Mouse (Mus musculus): ENCODE results near the gene Gpr84. TPM values are rescaled to one million over a fixed set of nuclear protein-coding genes. Genes with fewer than 3 reads are reported as not detected.
"Not testable (repeated sequence)": the region's sequence is repeated elsewhere in the genome, so short reads cannot be mapped to it uniquely, and the experiment has no call there.

Gene Gpr84
- polyA plus RNA-seq, 1 experiment from 2014 or later = 0.75 TPM

DNA sequence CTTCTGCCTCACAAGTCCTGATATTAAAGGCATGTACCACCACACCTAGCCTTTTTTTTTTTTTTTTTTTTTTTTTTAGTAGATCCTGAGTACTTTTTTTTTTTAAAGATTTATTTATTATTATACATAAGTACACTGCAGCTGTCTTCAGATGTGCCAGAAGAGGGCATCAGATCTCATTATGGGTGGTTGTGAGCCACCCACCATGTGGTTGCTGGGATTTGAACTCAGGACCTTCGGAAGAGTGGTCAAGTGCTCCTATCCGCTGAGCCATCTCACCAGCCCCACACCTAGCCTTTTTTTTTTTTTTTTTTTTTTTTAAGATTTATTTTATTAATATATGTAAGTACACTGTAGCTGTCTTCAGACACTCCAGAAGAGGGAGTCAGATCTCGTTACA lies 34.5 kb downstream of the Gpr84 start:
- Histone ChIP-seq H3K4me1 (peaks cover 75% of the 10 kb centered on the region), H3K36me3 (peaks cover 37% of the 10 kb centered on the region)
- not testable (repeated sequence) for H3K4me3 ChIP-seq; H3K9me3 ChIP-seq (replicated peaks); H3K27ac ChIP-seq; H3K4me2 ChIP-seq; ATAC-seq; H3K27me3 ChIP-seq (replicated peaks); H3K9ac ChIP-seq
- WGBS (ENCODE audit: insufficient replicate concordance) = 95% methylated on average over 3 of the region's 3 CpGs

DNA sequence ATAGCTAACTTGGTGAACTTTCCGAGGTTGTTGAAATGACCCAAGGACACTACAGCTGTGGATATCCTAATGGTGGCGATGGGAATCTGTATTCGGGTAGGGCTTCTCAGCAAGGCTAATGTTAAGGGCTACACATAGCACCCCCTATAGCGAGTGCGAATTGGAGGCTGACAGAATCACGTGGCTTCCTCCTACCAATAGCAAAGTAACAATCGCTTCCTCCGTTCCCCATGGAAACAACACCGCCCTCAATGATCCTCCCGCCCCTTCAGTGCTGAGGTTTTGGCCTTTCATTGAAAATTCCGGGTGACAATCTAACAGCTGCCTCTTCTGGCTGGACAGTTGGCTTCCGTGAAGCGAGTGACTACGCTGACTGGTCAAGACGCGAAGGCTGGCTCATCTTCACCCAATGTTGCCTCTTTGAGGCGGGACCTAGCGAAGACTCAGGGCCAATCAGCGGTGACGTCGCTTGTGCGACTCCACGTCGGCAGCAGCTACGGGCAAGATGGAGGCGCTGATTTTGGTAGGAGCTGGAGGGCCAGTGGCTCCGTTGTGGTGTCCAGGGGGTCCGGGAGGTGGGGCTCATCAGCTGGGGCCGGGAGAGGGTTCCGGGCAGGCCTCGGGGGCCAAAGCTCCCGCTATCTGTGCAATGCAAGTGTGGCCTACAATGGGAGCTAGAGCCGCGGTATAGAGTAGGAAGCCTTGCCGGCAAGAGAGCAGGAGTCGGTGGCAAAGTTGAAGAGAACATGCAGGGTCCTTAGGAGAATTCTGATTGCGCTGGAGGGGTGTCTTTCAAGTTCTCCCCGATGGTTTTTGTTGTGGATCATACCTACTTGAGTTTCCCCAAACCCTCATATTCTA lies 37.8 kb downstream of the Gpr84 start, which contains the start of gene Copz1:
Copz1 (plus strand) TSS at position 296 of the 861 bp plus-strand sequence.
- Histone ChIP-seq H3K4me1 (peaks cover 66% of the 10 kb centered on the region), H3K4me3 (peak within 1 kb of the TSS; percentile 90), H3K36me3 (peaks cover 13% of the 10 kb centered on the region), H3K27me3 (replicated peaks) (no peaks in the 10 kb centered on the region), H3K27ac (peak within 1 kb of the TSS; percentile 81), H3K9ac (peak within 1 kb of the TSS; percentile 87), H3K4me2 (peak within 1 kb of the TSS; percentile 80), H3K9me3 (replicated peaks) (no peaks in the 10 kb centered on the region)
- ATAC-seq = peak; percentile 98
- 1% methylated on average over 38 of the region's 38 CpGs for WGBS (ENCODE audit: insufficient replicate concordance)

DNA sequence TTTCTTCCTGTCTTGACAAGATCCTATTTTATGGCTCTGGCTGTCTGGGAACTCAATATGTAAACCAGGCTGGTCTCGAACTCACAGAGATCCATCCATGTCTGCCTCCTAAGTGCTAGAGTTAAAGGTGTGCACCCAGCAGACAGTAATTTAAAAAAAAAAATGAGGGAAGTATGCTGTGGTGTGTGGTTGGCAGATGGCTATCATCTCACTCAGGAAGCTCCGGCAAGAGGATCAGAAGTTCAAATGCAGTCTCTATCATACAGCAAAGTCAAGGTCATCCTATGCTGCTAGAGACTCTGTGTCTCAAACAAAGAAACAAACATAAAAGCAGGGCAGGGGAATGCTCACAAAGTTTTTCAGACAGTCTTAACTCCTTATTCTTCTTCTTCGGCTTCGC lies 41.5 kb downstream of the Gpr84 start:
- no peaks in the 10 kb centered on the region for H3K36me3 ChIP-seq
- no peak overlapping the region for H3K4me3 ChIP-seq
- peak overlapping the region; percentile 27; the same call in 1 of the 2 replicates for H3K27ac ChIP-seq
- no peak overlapping the region for H3K4me2 ChIP-seq
- 46% methylated on average over 4 of the region's 4 CpGs for WGBS (ENCODE audit: insufficient replicate concordance)
- peak overlapping the region; percentile 3; the same call in 1 of the 2 replicates for H3K9ac ChIP-seq
- peaks cover 59% of the 10 kb centered on the region for H3K4me1 ChIP-seq
- H3K27me3 ChIP-seq (replicated peaks) = no peaks in the 10 kb centered on the region
- no peaks in the 10 kb centered on the region for H3K9me3 ChIP-seq (replicated peaks)
- no peak for ATAC-seq

DNA sequence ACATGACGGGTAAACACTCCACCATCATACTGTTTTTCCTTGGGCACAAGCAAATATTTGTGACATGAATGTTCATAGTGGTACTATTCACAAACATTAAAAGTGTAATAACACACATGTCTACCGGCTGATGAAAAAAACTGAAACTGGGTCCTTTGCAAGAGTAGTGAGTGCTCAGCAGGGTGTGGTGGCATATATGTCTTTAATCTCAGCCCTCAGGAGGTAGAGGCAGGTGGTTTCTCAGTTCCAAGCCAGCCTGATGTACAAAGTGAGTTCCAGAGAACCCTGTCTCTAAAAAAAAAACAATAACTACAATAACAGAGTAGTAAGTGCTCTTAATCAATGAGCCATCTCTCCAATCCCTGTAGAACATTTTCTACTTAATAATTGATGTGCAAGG lies 45.6 kb downstream of the Gpr84 start:
- H3K4me1 ChIP-seq = peaks cover 68% of the 10 kb centered on the region
- ATAC-seq = peak; percentile 62
- 66% methylated on average over 2 of the region's 2 CpGs for WGBS (ENCODE audit: insufficient replicate concordance)
- no peaks in the 10 kb centered on the region for H3K27me3 ChIP-seq (replicated peaks)
- H3K9ac ChIP-seq = no peak overlapping the region
- peak overlapping the region; percentile 69 for H3K27ac ChIP-seq
- no peak overlapping the region for H3K4me2 ChIP-seq
- no peak overlapping the region for H3K4me3 ChIP-seq
- no peaks in the 10 kb centered on the region for H3K9me3 ChIP-seq (replicated peaks)
- no peaks in the 10 kb centered on the region for H3K36me3 ChIP-seq

DNA sequence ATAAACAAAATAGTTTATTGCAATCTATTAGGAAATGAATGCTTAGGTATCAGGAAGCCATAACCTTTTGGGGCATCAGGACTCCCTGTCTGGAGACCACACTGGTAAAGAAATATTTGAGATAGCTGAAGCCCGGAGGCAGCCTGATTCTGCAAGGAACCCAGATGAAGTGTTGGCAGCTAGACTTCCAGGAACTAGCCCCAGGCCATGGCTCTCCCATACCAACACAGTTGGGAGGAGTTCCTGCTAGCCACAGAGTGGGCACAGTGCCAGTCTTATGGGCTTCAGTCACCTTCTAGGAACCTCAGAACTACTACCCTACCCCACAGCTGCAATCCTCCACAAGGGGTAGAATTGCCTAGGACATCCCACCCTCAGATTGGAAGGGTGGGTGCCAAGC lies 50.4 kb downstream of the Gpr84 start:
- Histone ChIP-seq H3K9me3 (replicated peaks) (no peaks in the 10 kb centered on the region), H3K36me3 (no peaks in the 10 kb centered on the region), H3K4me3 (no peak overlapping the region), H3K27ac (peak overlapping the region; percentile 98), H3K4me2 (peak overlapping the region; percentile 18; the same call in 1 of the 2 replicates), H3K4me1 (peaks cover 76% of the 10 kb centered on the region), H3K9ac (peak overlapping the region; percentile 19; the same call in 1 of the 2 replicates), H3K27me3 (replicated peaks) (no peaks in the 10 kb centered on the region)
- WGBS (ENCODE audit: insufficient replicate concordance) = 13% methylated on average over 1 of the region's 1 CpGs
- no peak for ATAC-seq

DNA sequence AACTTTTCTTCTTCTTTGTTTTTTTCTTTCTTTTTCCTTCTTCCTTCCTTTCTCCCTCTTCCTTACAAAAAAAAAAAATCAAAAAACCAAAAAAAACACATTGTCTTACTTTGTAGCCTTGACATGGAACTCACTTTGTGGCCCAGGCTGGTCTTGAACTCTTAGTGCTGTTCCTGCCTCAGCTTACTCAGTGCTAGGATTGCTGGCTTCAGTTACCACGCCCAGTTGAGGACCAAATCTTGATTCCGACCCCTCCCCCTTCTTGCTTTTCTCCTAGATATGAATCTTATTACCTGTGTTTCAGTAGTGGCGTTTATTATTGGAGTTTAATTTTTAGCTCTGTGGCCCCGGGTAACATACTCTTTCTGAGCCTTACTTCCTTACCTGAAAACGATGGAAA lies 51.2 kb downstream of the Gpr84 start:
- Histone ChIP-seq H3K4me1 (peaks cover 67% of the 10 kb centered on the region), H3K4me2 (peak overlapping the region; percentile 81), H3K27ac (peak overlapping the region; percentile 98), H3K27me3 (replicated peaks) (no peaks in the 10 kb centered on the region), H3K4me3 (0 out of 2 replicates have a peak overlapping the region, but pooled peaks have one; percentile 77), H3K36me3 (no peaks in the 10 kb centered on the region), H3K9me3 (replicated peaks) (no peaks in the 10 kb centered on the region), H3K9ac (peak overlapping the region; percentile 75)
- ATAC-seq = no peak
- WGBS (ENCODE audit: insufficient replicate concordance) = 40% methylated on average over 5 of the region's 5 CpGs

MicroRNAs within 50 kb of the gene (microRNA counts, 519-probe panel; counts per million panel counts)
- microRNA mmu-miR-148b = 5,542 counts per million, percentile 89 among the panel's probes with 10 or more counts

Small RNAs within 50 kb of the gene (microRNA-seq; reads per million reads assigned to microRNA genes)
- gene Mir148b (532 reads per million, percentile 68 among the genes with 10 or more reads in this experiment), gene Mir6963 (not detected)

Other genes starting within 250 kb of the Gpr84 start
- 6.7 and 7.8 TPM in 2 replicates for gene Smug1, start 143.5 kb downstream of the Gpr84 start, polyA plus RNA-seq (2016; fragmentation: Nextera tagmentation; extraction: Ambion mirVana)
- gene Cbx5, start 70.8 kb downstream of the Gpr84 start, polyA plus RNA-seq (2016; fragmentation: Nextera tagmentation; extraction: Ambion mirVana) = 84.2 and 84.5 TPM in 2 replicates
- 584 and 591 TPM in 2 replicates for gene Hnrnpa1, start 70.2 kb downstream of the Gpr84 start, polyA plus RNA-seq (2016; fragmentation: Nextera tagmentation; extraction: Ambion mirVana)
- gene Nfe2, start 52.2 kb downstream of the Gpr84 start, polyA plus RNA-seq (2016; fragmentation: Nextera tagmentation; extraction: Ambion mirVana) = 168 TPM in 2 replicates
- gene Copz1, start 37.9 kb downstream of the Gpr84 start, polyA plus RNA-seq (2016; fragmentation: Nextera tagmentation; extraction: Ambion mirVana) = 246 and 250 TPM in 2 replicates
- gene Zfp385a, start 29.5 kb upstream of the Gpr84 start, polyA plus RNA-seq (2016; fragmentation: Nextera tagmentation; extraction: Ambion mirVana) = 7.7 and 8.2 TPM in 2 replicates
- gene Itga5, start 56.2 kb upstream of the Gpr84 start, polyA plus RNA-seq (2016; fragmentation: Nextera tagmentation; extraction: Ambion mirVana) = 21.8 and 23.2 TPM in 2 replicates
- gene Gtsf1, start 119.9 kb upstream of the Gpr84 start, polyA plus RNA-seq (2016; fragmentation: Nextera tagmentation; extraction: Ambion mirVana) = not detected in 2 replicates
- gene Gtsf2, start 137.9 kb upstream of the Gpr84 start, polyA plus RNA-seq (2016; fragmentation: Nextera tagmentation; extraction: Ambion mirVana) = not detected in 2 replicates
- gene Nckap1l, start 143.2 kb upstream of the Gpr84 start, polyA plus RNA-seq (2016; fragmentation: Nextera tagmentation; extraction: Ambion mirVana) = 7.8 and 9.1 TPM in 2 replicates
- gene Pde1b, start 192.4 kb upstream of the Gpr84 start, polyA plus RNA-seq (2016; fragmentation: Nextera tagmentation; extraction: Ambion mirVana) = 0.30 and 0.36 TPM in 2 replicates
- gene Ppp1r1a, start 227.4 kb upstream of the Gpr84 start, polyA plus RNA-seq (2016; fragmentation: Nextera tagmentation; extraction: Ambion mirVana) = 0.56 and 0.67 TPM in 2 replicates